Mouse (Mus musculus) C2C12 (cell line): ENCODE data around the gene Plekha4. TPM values are rescaled to one million over a fixed set of nuclear protein-coding genes. Genes with fewer than 3 reads are reported as not detected.

Experiments used
- H3K27me3 ChIP-seq: one replicate; pipeline ENCODE4 v1.6.1; 2011; ENCODE audit not compliant: control insufficient read depth, insufficient read depth, insufficient read length
- H3K36me3 ChIP-seq: one replicate; pipeline ENCODE4 v1.6.1; 2011; ENCODE audit not compliant: control insufficient read depth, insufficient read depth
- H3K4me3 ChIP-seq: one replicate; pipeline ENCODE4 v1.5.1; 2011; ENCODE audit warnings: mild to moderate bottlenecking, control low read depth; ENCODE audit not compliant: poor library complexity, insufficient read depth, severe bottlenecking
- H3K79me2 ChIP-seq: one replicate; pipeline ENCODE4 v1.6.1; 2011; ENCODE audit not compliant: control insufficient read depth, insufficient read depth
- H3K79me3 ChIP-seq: one replicate; pipeline ENCODE4 v1.6.1; 2011; ENCODE audit warnings: low read depth, control low read depth
- H3ac ChIP-seq: one replicate; pipeline ENCODE3; 2011; ENCODE audit warnings: low read depth; ENCODE audit not compliant: control insufficient read depth, insufficient read length
- CEBPB ChIP-seq: IDR thresholded peaks from one replicate; pipeline ENCODE4 v1.6.1; 2011; ENCODE audit warnings: low read depth, mild to moderate bottlenecking, control low read depth, moderate library complexity
- CTCF ChIP-seq: IDR thresholded peaks from one replicate; pipeline ENCODE4 v1.5.1; 2011; ENCODE audit not compliant: control insufficient read depth, insufficient read depth, insufficient read length
- FOSL1 ChIP-seq: IDR thresholded peaks from one replicate; pipeline ENCODE4 v1.8.0; 2011; ENCODE audit warnings: mild to moderate bottlenecking, low read length; ENCODE audit not compliant: poor library complexity, insufficient read depth, severe bottlenecking
- MAX ChIP-seq: IDR thresholded peaks from one replicate; pipeline ENCODE4 v1.6.1; 2011; ENCODE audit warnings: mild to moderate bottlenecking, control low read depth
- MYOD1 ChIP-seq: IDR thresholded peaks from one replicate; pipeline ENCODE4 v1.6.1; 2011; ENCODE audit warnings: low read depth; ENCODE audit not compliant: control insufficient read depth, insufficient read length
- MYOG ChIP-seq: IDR thresholded peaks from one replicate; pipeline ENCODE4 v1.6.1; 2011; ENCODE audit not compliant: control insufficient read depth, insufficient read length; ENCODE audit errors: extremely low read depth
- USF1 ChIP-seq: IDR thresholded peaks from one replicate; pipeline ENCODE4 v1.6.1; 2011; ENCODE audit warnings: low read depth, mild to moderate bottlenecking, control low read depth, moderate library complexity
- polyA plus RNA-seq: library from polyadenylated mRNA; unstranded; fragments of >200 nt; fragmentation: generic; extraction: Trizol; gene quantifications from one replicate; pipeline ENCODE4 v1.2.1, GENCODE M21; 2012; ENCODE audit warnings: missing spikeins

Gene Plekha4
- polyA plus RNA-seq, 1 experiment, result 0.89 TPM

- Histone ChIP-seq H3ac (no peak overlapping the region), H3K79me2 (no peaks in the 10 kb centered on the region), H3K27me3 (no peaks in the 10 kb centered on the region), H3K4me3 (no peak overlapping the region), H3K79me3 (no peaks in the 10 kb centered on the region), H3K36me3 (no peaks in the 10 kb centered on the region)
- TF ChIP-seq CEBPB (no peak), CTCF (no peak), MAX (no peak), MYOG (no peak), FOSL1 (no peak), USF1 (no peak), MYOD1 (no peak)
These were observed 12.3 kb downstream of the Plekha4 start for GRCm38 (mm10) chr7:45538163-45539041.

- TF ChIP-seq MAX (no peak), CTCF (no peak), FOSL1 (no peak), USF1 (no peak), MYOD1 (no peak), MYOG (no peak), CEBPB (no peak)
- Histone ChIP-seq H3ac (no peak overlapping the region), H3K27me3 (no peaks in the 10 kb centered on the region), H3K79me2 (no peaks in the 10 kb centered on the region), H3K4me3 (no peak overlapping the region), H3K36me3 (no peaks in the 10 kb centered on the region), H3K79me3 (no peaks in the 10 kb centered on the region)
These were observed 13.0 kb downstream of the Plekha4 start for GRCm38 (mm10) chr7:45539095-45539494.

GRCm38 (mm10) chr7:45540213-45540612 is 14.1 kb downstream of the Plekha4 start:
- H3K4me3 ChIP-seq, result no peak overlapping the region
- H3K36me3 ChIP-seq, result no peaks in the 10 kb centered on the region
- no peaks in the 10 kb centered on the region for H3K27me3 ChIP-seq
- no peaks in the 10 kb centered on the region for H3K79me2 ChIP-seq
- H3K79me3 ChIP-seq, result no peaks in the 10 kb centered on the region
- H3ac ChIP-seq, result no peak overlapping the region
- TF ChIP-seq MYOD1 (no peak), CEBPB (no peak), CTCF (no peak), USF1 (no peak), MYOG (no peak)

GRCm38 (mm10) chr7:45544525-45544924 is 18.4 kb downstream of the Plekha4 start:
- Histone ChIP-seq H3ac (no peak overlapping the region), H3K79me3 (no peaks in the 10 kb centered on the region), H3K4me3 (no peak overlapping the region), H3K79me2 (no peaks in the 10 kb centered on the region), H3K27me3 (no peaks in the 10 kb centered on the region), H3K36me3 (no peaks in the 10 kb centered on the region)
- TF ChIP-seq CTCF (no peak), MYOD1 (no peak), CEBPB (no peak), MAX (no peak), FOSL1 (no peak), MYOG (no peak), USF1 (no peak)

- no peak for TF ChIP-seq CEBPB
- TF ChIP-seq MAX, result no peak
- no peak for TF ChIP-seq CTCF
- TF ChIP-seq FOSL1, result no peak
- no peak for TF ChIP-seq MYOG
- no peak for TF ChIP-seq MYOD1
- no peak for TF ChIP-seq USF1
- Histone ChIP-seq H3K79me3 (no peaks in the 10 kb centered on the region), H3K27me3 (no peaks in the 10 kb centered on the region), H3K36me3 (no peaks in the 10 kb centered on the region), H3K4me3 (no peak overlapping the region), H3K79me2 (no peaks in the 10 kb centered on the region), H3ac (no peak overlapping the region)
These were observed 23.7 kb downstream of the Plekha4 start for GRCm38 (mm10) chr7:45549641-45550436.
